Mouse (Mus musculus) neutrophil, adult 5-6 weeks (primary cell): Measurements from ENCODE around the gene Scgb1a1. TPM values are rescaled to one million over a fixed set of nuclear protein-coding genes. Genes with fewer than 3 reads are reported as not detected.
"Not testable (repeated sequence)": the region's sequence is repeated elsewhere in the genome, so short reads cannot be mapped to it uniquely, and the experiment has no call there.

ENCODE experiments used
- ATAC-seq: fragments of 151-379, 151-347 bp; 2 replicates; pipeline ENCODE4 v1.8.0; 2017; ENCODE audit warnings: mild to moderate bottlenecking, moderate TSS enrichment; ENCODE audit not compliant: insufficient number of reproducible peaks, poor library complexity, low FRiP score, severe bottlenecking; ENCODE audit errors: extremely low read depth
- total RNA-seq: library from RNA; stranded (forward); fragments of 200-1000 nt; gene quantifications from 2 replicates; pipeline ENCODE4 v1.2.3, GENCODE M21; 2017

Gene Scgb1a1
- total RNA-seq, 1 experiment from 2014 or later = not detected

DNA sequence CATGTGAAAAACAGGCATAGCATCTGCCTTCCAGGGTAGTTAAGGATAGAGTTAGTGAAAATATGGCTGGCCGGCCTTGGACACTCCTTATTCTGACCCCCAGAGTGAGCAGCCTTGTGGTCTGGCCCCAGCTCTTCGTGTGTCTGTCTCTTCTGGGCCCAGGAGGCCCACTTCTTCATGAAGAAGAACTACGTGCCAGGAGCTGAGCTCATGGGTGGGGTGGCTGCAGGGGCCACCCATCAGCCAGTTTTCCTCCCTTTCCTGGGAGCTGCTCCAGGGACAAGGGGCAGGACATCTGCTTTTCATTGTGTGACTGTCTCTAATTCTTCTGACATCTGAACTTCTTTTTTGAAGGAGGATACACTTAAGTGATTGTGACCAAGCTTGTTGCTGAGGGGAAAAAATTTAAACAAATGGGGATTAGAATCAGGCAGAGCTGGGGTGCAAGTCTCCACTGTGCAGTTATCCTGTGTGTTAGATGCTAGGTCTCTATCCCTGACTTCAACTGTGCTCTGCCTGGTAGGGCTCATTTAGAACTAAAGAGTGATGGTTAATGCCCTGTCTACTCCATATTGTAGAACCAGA lies 17.4 kb upstream of the Scgb1a1 start:
- no peak for ATAC-seq

GRCm38 (mm10) chr19:9103986-9104385 lies 16.2 kb upstream of the Scgb1a1 start:
- peak; percentile 44; the same call in 1 of the 2 replicates for ATAC-seq

DNA sequence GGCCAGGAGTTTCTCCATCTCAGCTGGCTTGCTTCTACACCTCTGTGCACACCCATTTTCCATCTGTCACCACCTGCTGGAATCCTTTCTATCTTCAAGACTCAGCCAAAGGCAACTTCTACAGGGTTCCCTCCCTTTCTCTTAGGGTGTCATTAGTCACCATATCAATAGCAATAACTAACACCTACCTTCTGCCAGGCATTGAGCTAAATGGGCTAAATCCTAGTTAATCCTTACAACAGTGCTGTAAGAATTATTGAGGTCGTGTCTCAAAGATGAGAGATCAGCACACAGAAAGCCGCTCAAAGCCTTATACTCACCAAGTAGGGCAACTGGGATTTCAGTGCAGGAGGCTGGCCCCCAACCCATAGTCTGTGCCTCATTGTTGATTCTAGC lies 13.3 kb upstream of the Scgb1a1 start:
- no peak for ATAC-seq

- ATAC-seq = no peak
Observed at GRCm38 (mm10) chr19:9100297-9101061, 12.7 kb upstream of the Scgb1a1 start.

GRCm38 (mm10) chr19:9099751-9100150 lies 12.0 kb upstream of the Scgb1a1 start:
- ATAC-seq = no peak

GRCm38 (mm10) chr19:9097441-9097840 lies 9.7 kb upstream of the Scgb1a1 start:
- ATAC-seq = no peak

DNA sequence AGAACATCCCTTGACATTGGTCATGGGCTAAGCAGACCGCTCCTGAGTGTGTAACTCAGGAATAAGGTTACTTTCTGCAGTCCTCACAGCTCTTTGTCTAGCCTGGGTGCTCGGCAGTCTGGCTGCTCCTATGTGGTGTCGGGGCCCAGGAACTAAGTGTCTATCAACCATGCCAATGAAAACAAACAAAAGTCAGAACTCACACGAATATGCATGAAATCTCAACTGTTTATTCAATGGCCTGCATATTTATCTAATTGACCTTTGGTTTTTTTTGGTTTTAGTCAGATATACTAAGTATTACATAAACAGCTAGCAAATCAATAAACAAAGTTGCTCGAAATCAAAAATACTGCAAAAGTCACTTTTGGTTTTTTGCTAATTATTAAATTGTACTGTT lies 7.4 kb upstream of the Scgb1a1 start:
- ATAC-seq = no peak

- ATAC-seq = no peak
Observed at GRCm38 (mm10) chr19:9090709-9091108, 3.0 kb upstream of the Scgb1a1 start.

DNA sequence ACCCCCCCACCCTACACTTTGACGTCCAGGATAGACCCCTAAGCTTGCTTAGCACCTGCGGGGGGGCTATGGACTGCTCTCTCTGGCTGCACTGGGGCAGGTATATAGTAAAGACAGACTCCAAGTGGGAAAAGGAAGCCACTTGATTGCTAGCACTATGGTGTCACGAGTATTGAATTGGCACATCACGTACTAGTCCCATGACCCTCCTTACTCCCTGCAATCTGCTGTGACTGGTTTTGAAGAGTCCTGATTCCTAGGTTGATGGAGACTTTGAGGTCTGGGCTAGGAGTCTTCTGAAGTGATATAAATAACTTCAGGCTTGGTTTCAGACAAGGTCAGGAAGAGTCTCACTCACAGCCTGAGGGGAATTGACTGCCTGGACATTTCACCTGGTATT lies 2.4 kb upstream of the Scgb1a1 start:
- ATAC-seq = no peak

- not testable (repeated sequence) for ATAC-seq
Observed at GRCm38 (mm10) chr19:9083892-9084291, 3.9 kb downstream of the Scgb1a1 start.

GRCm38 (mm10) chr19:9083010-9083355 lies 4.8 kb downstream of the Scgb1a1 start:
- no peak for ATAC-seq

GRCm38 (mm10) chr19:9082191-9083009 lies 5.4 kb downstream of the Scgb1a1 start:
- peak; percentile 89 for ATAC-seq

DNA sequence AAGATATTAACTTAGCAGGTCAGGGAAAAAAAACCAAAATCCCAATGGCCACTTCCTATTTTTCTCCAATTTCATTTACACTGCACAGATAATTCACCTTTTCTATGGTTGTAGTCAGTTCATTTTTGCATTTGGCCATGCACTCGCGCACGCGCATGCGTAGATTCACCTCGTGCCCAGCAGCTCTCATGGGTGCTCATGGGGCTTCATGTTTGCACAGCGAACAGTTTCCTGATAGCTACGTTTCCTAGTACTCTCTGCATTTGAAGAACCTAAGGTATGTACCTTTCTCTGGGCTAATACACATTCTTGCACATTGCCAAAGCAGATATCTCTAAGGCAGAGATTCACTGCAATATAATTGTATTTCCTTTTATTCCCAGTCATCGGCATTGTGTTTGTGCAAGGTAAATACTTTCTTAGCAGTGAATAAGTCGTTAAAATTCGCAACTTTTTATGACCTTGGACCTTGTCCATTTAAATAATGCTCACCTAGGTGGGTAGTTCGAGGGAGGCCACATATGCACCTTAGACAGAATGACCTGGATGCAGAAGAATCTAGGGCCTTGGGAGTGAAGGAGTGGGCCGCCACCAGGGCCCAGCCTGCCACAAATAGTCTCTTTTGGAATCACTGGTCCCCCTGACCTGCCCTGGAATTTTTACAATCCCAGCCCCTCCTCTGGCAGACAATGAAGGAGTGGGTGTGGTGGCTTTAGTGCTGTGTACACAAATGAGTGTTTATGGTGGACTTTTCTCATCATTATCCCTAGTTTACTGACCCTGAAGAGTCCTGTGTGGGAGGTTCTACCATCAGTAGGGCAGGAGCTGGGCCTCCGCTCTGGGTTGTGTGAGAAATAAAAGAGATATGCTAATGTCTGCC lies 6.2 kb downstream of the Scgb1a1 start:
- no peak for ATAC-seq

- ATAC-seq = no peak
Observed at GRCm38 (mm10) chr19:9079916-9080315, 7.8 kb downstream of the Scgb1a1 start.

- no peak for ATAC-seq
Observed at GRCm38 (mm10) chr19:9076982-9077660, 10.6 kb downstream of the Scgb1a1 start.

GRCm38 (mm10) chr19:9076035-9076434 lies 11.7 kb downstream of the Scgb1a1 start:
- ATAC-seq = no peak

- ATAC-seq = no peak
Observed at GRCm38 (mm10) chr19:9075558-9075957, 12.2 kb downstream of the Scgb1a1 start.

GRCm38 (mm10) chr19:9074424-9074823 lies 13.3 kb downstream of the Scgb1a1 start:
- no peak for ATAC-seq
